Mouse (Mus musculus): ENCODE data around the gene Gabra4. TPM values are rescaled to one million over a fixed set of nuclear protein-coding genes. Genes with fewer than 3 reads are reported as not detected.

The Gabra4 gene
- total RNA-seq (2021) = 100 to 1,000 TPM; 103 to 114 TPM
- long read RNA-seq, experiment 1, full-length matches to known transcripts = 37 of 49 reads
- long read RNA-seq, experiment 1, partial matches to known transcripts = 3 of 49 reads
- long read RNA-seq, experiment 1, other reads (novel, unspliced or antisense) = 9 of 49 reads
- long read RNA-seq, experiment 2, full-length matches to known transcripts = 22 of 29 reads
- long read RNA-seq, experiment 2, partial matches to known transcripts = 0 of 29 reads
- long read RNA-seq, experiment 2, other reads (novel, unspliced or antisense) = 7 of 29 reads

DNA sequence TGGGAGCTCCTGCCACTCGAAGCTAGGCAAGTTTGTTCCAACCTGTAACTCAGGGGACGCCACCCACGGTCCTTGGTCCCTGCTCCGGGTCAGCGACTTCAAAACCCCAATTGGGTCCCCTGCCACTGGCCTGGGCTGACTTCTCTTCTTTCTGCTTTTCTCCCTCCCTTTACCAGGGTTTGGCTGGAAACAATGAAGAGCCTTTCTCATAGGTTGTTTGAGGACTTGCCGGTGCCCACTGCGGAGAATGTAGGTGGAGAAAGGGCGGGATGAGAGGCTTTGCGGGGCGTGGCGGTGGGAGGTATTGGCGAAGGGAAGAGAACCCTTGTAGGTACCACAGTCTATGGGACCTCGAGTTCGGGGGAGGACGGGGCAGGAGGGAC is at the start of gene Gabra4:
TSS of gene Gabra4 (minus strand) at position 194 of the 383 bp plus-strand sequence.
- peak in 1 of 2 experiments; percentile 42 for DNase-seq (ENCODE audit: low spot score in 2 of 2)

DNA sequence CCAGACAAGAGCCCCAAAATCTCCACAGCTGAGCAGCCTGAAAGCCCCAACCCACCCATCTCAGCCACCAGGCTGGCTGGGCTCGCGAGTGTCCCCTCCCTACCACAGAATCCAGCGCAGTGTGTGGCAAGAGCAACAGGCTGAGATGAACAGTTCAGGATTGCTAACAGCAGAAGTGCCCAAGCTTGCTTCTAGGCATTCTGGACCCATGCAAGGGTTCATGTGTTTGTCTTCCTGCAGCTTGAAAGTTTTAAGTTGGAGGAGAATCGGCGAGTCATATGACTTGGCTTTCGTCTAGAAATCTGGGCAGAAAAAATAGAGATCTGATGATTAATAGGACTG is 43.1 kb upstream of the Gabra4 start:
- DNase-seq (ENCODE audit: low spot score in 2 of 2) = no peak

- DNase-seq (ENCODE audit: low spot score in 2 of 2) = peak; percentile 62 to 73
Measured at GRCm38 (mm10) chr5:71700468-71701272, 42.6 kb upstream of the Gabra4 start.

GRCm38 (mm10) chr5:71699696-71700467 is 41.8 kb upstream of the Gabra4 start:
- peak; percentile 77 to 81 for DNase-seq (ENCODE audit: low spot score in 2 of 2)

DNA sequence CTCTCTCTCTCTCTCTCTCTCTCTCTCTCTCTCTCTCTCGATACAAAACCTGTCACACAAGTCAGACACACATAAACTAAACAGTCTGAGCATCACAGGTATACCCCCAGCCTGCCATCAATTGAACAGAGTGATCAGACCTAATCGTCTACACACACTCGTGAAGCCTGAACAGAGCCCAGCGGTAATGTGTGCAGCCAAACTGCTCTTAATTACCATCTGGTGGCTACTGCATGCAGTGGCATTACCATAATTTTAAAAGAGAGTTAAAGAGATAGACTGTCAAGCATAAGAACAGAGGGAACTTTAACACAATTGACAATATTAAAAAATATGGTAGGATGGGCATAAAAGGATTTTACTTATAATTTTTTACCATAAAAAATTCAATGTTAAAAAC is 7.5 kb upstream of the Gabra4 start:
- DNase-seq (ENCODE audit: low spot score in 2 of 2) = no peak

GRCm38 (mm10) chr5:71657482-71658114 is 510 bp downstream of the Gabra4 start, which contains the start of gene Gabrb1:
Gene Gabrb1 (plus strand): TSS chr5:71658113.
- DNase-seq (ENCODE audit: low spot score in 2 of 2) = peak; percentile 63 to 80

GRCm38 (mm10) chr5:71656771-71657170 is 1.3 kb downstream of the Gabra4 start:
- DNase-seq (ENCODE audit: low spot score in 2 of 2) = peak; percentile 39 to 56

GRCm38 (mm10) chr5:71654056-71654455 is 4.1 kb downstream of the Gabra4 start:
- peak in 1 of 2 experiments; percentile 21 for DNase-seq (ENCODE audit: low spot score in 2 of 2)

DNA sequence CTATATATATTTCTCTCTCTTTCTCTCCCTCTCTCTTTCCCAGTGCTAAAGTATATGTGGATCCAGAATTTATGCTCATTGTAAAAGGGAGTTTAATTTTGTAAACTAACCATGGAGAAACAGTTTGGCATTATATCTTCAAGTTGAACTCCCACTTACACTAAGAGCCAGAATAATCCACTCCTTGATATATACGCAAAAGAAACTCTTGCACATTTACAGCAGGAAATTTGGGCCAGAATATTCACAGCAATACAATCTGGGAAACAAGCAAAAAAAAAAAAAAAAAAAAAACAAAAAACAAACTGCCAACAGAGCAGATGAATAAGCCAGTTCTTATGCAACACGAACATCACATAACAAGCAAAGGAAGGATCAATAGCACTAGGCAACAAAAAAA is 10.0 kb downstream of the Gabra4 start:
- DNase-seq (ENCODE audit: low spot score in 2 of 2) = no peak

- DNase-seq (ENCODE audit: low spot score in 2 of 2) = no peak
Measured at GRCm38 (mm10) chr5:71639804-71640203, 18.3 kb downstream of the Gabra4 start.

GRCm38 (mm10) chr5:71627820-71628219 is 30.3 kb downstream of the Gabra4 start:
- no peak for DNase-seq (ENCODE audit: low spot score in 2 of 2)

DNA sequence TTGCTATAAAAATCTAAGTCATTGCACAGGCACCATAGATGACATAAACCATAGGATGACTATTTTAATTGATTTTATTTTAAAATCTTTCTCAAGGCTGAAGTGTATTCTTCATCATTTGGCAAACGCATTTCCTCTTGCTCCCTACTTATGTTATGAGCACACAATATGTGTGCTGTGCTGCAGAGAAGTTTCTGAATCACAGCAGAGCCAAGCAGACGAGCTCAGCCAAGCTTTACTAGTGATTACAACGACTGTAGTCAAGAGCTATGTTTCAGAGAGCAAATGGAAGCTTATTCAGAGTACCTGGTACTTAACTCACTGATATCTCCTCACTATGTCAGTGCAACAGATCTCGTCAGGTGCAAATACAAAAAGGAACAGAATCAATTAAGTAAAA is 41.4 kb downstream of the Gabra4 start:
- no peak for DNase-seq (ENCODE audit: low spot score in 2 of 2)

GRCm38 (mm10) chr5:71614311-71614710 is 43.8 kb downstream of the Gabra4 start:
- no peak for DNase-seq (ENCODE audit: low spot score in 2 of 2)

GRCm38 (mm10) chr5:71608735-71609134 is 49.4 kb downstream of the Gabra4 start:
- no peak for DNase-seq (ENCODE audit: low spot score in 2 of 2)

DNA sequence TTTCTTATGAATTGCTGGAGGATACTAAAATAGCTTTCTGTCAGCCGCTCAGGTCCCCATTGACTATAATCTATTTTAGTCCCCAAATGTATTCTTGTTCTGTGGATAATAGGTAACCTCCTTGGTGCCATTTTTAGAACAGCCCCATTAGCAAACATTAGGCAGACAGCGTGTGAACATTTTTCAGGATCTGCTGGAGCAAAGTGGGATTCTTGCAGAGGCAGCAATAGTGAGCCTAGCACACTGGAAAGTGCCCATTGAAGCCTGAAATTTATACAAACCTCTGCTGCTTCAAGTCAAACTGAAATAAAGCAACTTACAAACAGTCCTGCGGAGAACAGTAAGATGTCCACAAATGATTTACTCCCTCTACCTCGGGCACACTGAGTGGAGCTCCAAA is 51.2 kb downstream of the Gabra4 start:
- no peak for DNase-seq (ENCODE audit: low spot score in 2 of 2)

DNA sequence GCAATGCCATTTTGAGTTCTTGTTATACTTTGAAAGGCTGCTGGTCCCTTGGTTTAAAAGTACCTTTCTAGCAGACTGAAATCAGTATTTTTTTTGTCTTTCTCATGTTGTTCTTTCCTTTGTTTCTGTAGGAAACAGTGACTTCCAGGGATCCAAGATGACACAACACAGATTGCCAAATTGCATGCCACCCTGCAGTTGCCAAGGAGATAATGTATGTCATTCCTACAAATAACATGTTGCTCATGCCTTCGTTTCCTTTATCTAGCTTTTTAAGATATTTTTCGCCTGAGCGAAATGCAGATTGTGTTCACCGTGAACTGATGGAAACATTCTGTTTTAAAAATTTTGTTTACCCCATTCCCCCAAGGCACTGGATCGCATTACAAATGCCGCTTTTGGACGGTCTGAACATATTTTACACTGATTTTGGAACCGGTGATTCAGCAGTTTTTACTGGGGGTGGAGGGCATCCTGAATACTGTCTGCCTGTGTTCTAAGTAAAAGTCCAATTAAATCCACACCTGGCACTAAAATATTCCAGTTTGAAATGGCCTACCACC is 53.9 kb downstream of the Gabra4 start:
- peak; percentile 12 to 27 for DNase-seq (ENCODE audit: low spot score in 2 of 2)

DNA sequence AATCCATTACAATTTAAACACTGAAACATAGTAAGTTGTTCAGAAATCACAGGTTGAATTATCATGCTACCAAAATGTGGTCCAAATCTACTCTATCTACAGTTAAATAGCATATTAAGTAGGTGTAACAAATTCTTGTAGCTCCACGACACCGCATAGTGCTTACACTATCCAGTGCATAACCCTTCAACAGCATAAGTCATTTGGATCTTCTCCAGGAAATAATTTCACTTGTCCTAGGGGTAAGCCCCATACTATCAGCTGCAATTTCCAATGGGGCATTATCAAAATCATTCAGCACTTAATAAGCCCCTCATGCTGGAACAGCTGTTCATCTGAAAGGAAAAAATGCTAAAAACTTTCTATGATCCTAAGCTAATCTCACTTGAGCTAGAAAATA is 62.8 kb downstream of the Gabra4 start:
- no peak for DNase-seq (ENCODE audit: low spot score in 2 of 2)

DNA sequence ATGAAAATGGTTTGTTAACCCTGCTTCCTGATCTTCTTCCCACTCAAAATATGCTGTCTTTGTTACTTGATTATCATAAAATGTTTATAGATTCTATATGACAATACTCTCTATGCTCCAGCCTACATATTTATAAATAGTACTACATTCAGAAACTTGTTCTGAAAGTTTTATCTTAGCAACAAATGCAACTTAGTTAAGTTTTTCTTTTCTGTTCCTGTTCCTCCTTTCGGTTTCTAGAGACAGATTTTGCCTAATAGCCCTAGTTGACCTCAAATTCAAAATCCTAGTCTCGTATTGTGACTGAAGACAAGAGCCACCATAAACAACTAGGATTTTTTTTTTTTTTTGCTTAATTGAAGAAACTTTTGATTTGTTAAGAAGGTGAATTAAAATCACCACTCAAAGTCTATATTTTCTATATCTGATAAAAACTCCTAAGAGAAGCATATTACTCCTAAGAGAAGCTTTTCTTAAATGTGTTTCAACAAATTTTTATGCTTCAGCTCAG is 64.3 kb downstream of the Gabra4 start:
- DNase-seq (ENCODE audit: low spot score in 2 of 2) = no peak

DNA sequence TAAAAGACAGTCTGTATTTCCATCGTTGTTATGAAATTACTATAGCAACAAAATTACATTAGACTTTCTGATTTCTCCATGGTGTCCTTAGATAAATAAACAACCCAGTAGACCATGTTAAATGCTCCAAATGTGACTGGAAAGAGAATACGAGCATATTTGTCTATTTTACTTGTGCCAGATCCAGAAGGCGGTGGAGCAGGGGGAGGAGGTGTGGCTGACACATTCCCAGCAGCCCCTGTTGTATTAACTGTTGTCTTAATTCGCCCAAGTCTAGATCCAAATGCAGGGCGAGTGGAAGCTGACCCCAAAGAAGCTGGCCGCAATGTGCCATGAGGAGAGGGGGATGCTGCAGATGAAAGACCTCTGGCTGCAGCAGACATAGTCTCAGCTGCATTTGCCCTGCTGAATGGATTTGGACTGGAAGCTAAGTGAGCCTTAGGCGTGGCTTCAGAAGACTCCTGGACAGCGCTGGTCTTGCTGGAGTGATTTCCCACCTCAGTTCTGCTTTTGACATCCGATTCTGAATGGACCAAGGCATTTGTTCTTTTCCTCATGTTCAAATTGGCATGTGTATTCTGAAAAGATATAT is 86.4 kb downstream of the Gabra4 start:
- DNase-seq (ENCODE audit: low spot score in 2 of 2) = no peak

- DNase-seq (ENCODE audit: low spot score in 2 of 2) = no peak
Measured at GRCm38 (mm10) chr5:71548079-71548478, 110.0 kb downstream of the Gabra4 start, which contains the start of gene Cox7b2. Gene Cox7b2 (minus strand): TSS chr5:71548205.
